Mouse (Mus musculus): ENCODE data around the gene Itpkc. TPM values are rescaled to one million over a fixed set of nuclear protein-coding genes. Genes with fewer than 3 reads are reported as not detected.
A peak's percentile ranks its signal among the peaks of the same experiment; 100 is the strongest.

Itpkc gene
- polyA plus RNA-seq, 1 experiment from 2014 or later: 3.2 TPM

GRCm38 (mm10) chr7:27232781-27233281 is 4.4 kb upstream of the Itpkc start, which contains the start of gene Coq8b:
Coq8b (plus strand) TSS chr7:27233023.
- under 1% methylated on average over 25 of the region's 25 CpGs for WGBS (ENCODE audit: insufficient replicate concordance)
- H3K4me2 ChIP-seq: peak within 1 kb of the TSS; percentile 68
- no peaks in the 10 kb centered on the region for H3K9me3 ChIP-seq (replicated peaks; ENCODE audit: control insufficient read depth, low read length)
- H3K4me1 ChIP-seq (ENCODE audit: control insufficient read depth, insufficient read depth, low read length): peaks cover 5% of the 10 kb centered on the region
- H3K9ac ChIP-seq (ENCODE audit: low read depth, low read length): peak within 1 kb of the TSS; percentile 65
- no peaks in the 10 kb centered on the region for H3K36me3 ChIP-seq (ENCODE audit: control insufficient read depth, insufficient read depth, low read length)
- peak within 1 kb of the TSS; percentile 62 for H3K27ac ChIP-seq (ENCODE audit: low read depth, low read length)
- ATAC-seq (replicated peaks; ENCODE audit: insufficient number of reproducible peaks, low FRiP score, low TSS enrichment): peak; percentile 88
- no peaks in the 10 kb centered on the region for H3K27me3 ChIP-seq (ENCODE audit: control insufficient read depth, insufficient read depth, low read length)
- peak within 1 kb of the TSS; percentile 58 for H3K4me3 ChIP-seq (ENCODE audit: low read depth, low read length)

GRCm38 (mm10) chr7:27231693-27232331 is 3.4 kb upstream of the Itpkc start:
- no peaks in the 10 kb centered on the region for H3K36me3 ChIP-seq (ENCODE audit: control insufficient read depth, insufficient read depth, low read length)
- H3K27me3 ChIP-seq (ENCODE audit: control insufficient read depth, insufficient read depth, low read length): no peaks in the 10 kb centered on the region
- H3K27ac ChIP-seq (ENCODE audit: low read depth, low read length): no peak overlapping the region
- peaks cover 14% of the 10 kb centered on the region for H3K4me1 ChIP-seq (ENCODE audit: control insufficient read depth, insufficient read depth, low read length)
- no peak overlapping the region for H3K4me2 ChIP-seq
- H3K4me3 ChIP-seq (ENCODE audit: low read depth, low read length): no peak overlapping the region
- no peaks in the 10 kb centered on the region for H3K9me3 ChIP-seq (replicated peaks; ENCODE audit: control insufficient read depth, low read length)
- ATAC-seq (replicated peaks; ENCODE audit: insufficient number of reproducible peaks, low FRiP score, low TSS enrichment): no peak
- 64% methylated on average over 7 of the region's 7 CpGs for WGBS (ENCODE audit: insufficient replicate concordance)
- no peak overlapping the region for H3K9ac ChIP-seq (ENCODE audit: low read depth, low read length)

GRCm38 (mm10) chr7:27230781-27231180 is 2.3 kb upstream of the Itpkc start:
- H3K36me3 ChIP-seq (ENCODE audit: control insufficient read depth, insufficient read depth, low read length): no peaks in the 10 kb centered on the region
- H3K27me3 ChIP-seq (ENCODE audit: control insufficient read depth, insufficient read depth, low read length): no peaks in the 10 kb centered on the region
- H3K4me3 ChIP-seq (ENCODE audit: low read depth, low read length): no peak overlapping the region
- H3K4me2 ChIP-seq: no peak overlapping the region
- 74% methylated on average over 4 of the region's 4 CpGs for WGBS (ENCODE audit: insufficient replicate concordance)
- H3K4me1 ChIP-seq (ENCODE audit: control insufficient read depth, insufficient read depth, low read length): peaks cover 24% of the 10 kb centered on the region
- H3K9me3 ChIP-seq (replicated peaks; ENCODE audit: control insufficient read depth, low read length): no peaks in the 10 kb centered on the region
- H3K27ac ChIP-seq (ENCODE audit: low read depth, low read length): no peak overlapping the region
- no peak for ATAC-seq (replicated peaks; ENCODE audit: insufficient number of reproducible peaks, low FRiP score, low TSS enrichment)
- no peak overlapping the region for H3K9ac ChIP-seq (ENCODE audit: low read depth, low read length)

GRCm38 (mm10) chr7:27228865-27229264 is 404 bp upstream of the Itpkc start:
- Histone ChIP-seq H3K9me3 (replicated peaks; ENCODE audit: control insufficient read depth, low read length) (no peaks in the 10 kb centered on the region), H3K4me2 (peak overlapping the region; percentile 75), H3K4me1 (ENCODE audit: control insufficient read depth, insufficient read depth, low read length) (peaks cover 33% of the 10 kb centered on the region), H3K27ac (ENCODE audit: low read depth, low read length) (peak overlapping the region; percentile 81), H3K36me3 (ENCODE audit: control insufficient read depth, insufficient read depth, low read length) (no peaks in the 10 kb centered on the region; the same call in 1 of the 2 replicates), H3K27me3 (ENCODE audit: control insufficient read depth, insufficient read depth, low read length) (no peaks in the 10 kb centered on the region), H3K9ac (ENCODE audit: low read depth, low read length) (peak overlapping the region; percentile 82), H3K4me3 (ENCODE audit: low read depth, low read length) (peak overlapping the region; percentile 69)
- 20% methylated on average over 6 of the region's 6 CpGs for WGBS (ENCODE audit: insufficient replicate concordance)
- no peak for ATAC-seq (replicated peaks; ENCODE audit: insufficient number of reproducible peaks, low FRiP score, low TSS enrichment)

GRCm38 (mm10) chr7:27227676-27228075 is 785 bp downstream of the Itpkc start:
- peaks cover 28% of the 10 kb centered on the region; the same call in 1 of the 2 replicates for H3K4me1 ChIP-seq (ENCODE audit: control insufficient read depth, insufficient read depth, low read length)
- H3K27ac ChIP-seq (ENCODE audit: low read depth, low read length): no peak overlapping the region; the same call in 1 of the 2 replicates
- H3K36me3 ChIP-seq (ENCODE audit: control insufficient read depth, insufficient read depth, low read length): no peaks in the 10 kb centered on the region; the same call in none of the 2 replicates
- H3K4me3 ChIP-seq (ENCODE audit: low read depth, low read length): peak overlapping the region; percentile 69
- 2% methylated on average over 10 of the region's 10 CpGs for WGBS (ENCODE audit: insufficient replicate concordance)
- H3K9me3 ChIP-seq (replicated peaks; ENCODE audit: control insufficient read depth, low read length): no peaks in the 10 kb centered on the region
- H3K4me2 ChIP-seq: peak overlapping the region; percentile 75
- H3K9ac ChIP-seq (ENCODE audit: low read depth, low read length): peak overlapping the region; percentile 82
- no peaks in the 10 kb centered on the region for H3K27me3 ChIP-seq (ENCODE audit: control insufficient read depth, insufficient read depth, low read length)
- ATAC-seq (replicated peaks; ENCODE audit: insufficient number of reproducible peaks, low FRiP score, low TSS enrichment): no peak

GRCm38 (mm10) chr7:27227276-27227675 is 1.2 kb downstream of the Itpkc start:
- WGBS (ENCODE audit: insufficient replicate concordance): 34% methylated on average over 9 of the region's 9 CpGs
- H3K9ac ChIP-seq (ENCODE audit: low read depth, low read length): peak overlapping the region; percentile 82
- peak overlapping the region; percentile 75 for H3K4me2 ChIP-seq
- ATAC-seq (replicated peaks; ENCODE audit: insufficient number of reproducible peaks, low FRiP score, low TSS enrichment): no peak
- H3K27me3 ChIP-seq (ENCODE audit: control insufficient read depth, insufficient read depth, low read length): no peaks in the 10 kb centered on the region
- H3K27ac ChIP-seq (ENCODE audit: low read depth, low read length): no peak overlapping the region
- peak overlapping the region; percentile 69 for H3K4me3 ChIP-seq (ENCODE audit: low read depth, low read length)
- H3K4me1 ChIP-seq (ENCODE audit: control insufficient read depth, insufficient read depth, low read length): peaks cover 28% of the 10 kb centered on the region; the same call in 1 of the 2 replicates
- no peaks in the 10 kb centered on the region; the same call in none of the 2 replicates for H3K36me3 ChIP-seq (ENCODE audit: control insufficient read depth, insufficient read depth, low read length)
- H3K9me3 ChIP-seq (replicated peaks; ENCODE audit: control insufficient read depth, low read length): no peaks in the 10 kb centered on the region

GRCm38 (mm10) chr7:27224877-27225575 is 3.4 kb downstream of the Itpkc start:
- peak overlapping the region; percentile 4; the same call in 1 of the 2 replicates for H3K4me2 ChIP-seq
- ATAC-seq (replicated peaks; ENCODE audit: insufficient number of reproducible peaks, low FRiP score, low TSS enrichment): no peak
- no peak overlapping the region for H3K4me3 ChIP-seq (ENCODE audit: low read depth, low read length)
- 82% methylated on average over 11 of the region's 11 CpGs for WGBS (ENCODE audit: insufficient replicate concordance)
- no peaks in the 10 kb centered on the region; the same call in none of the 2 replicates for H3K36me3 ChIP-seq (ENCODE audit: control insufficient read depth, insufficient read depth, low read length)
- H3K27ac ChIP-seq (ENCODE audit: low read depth, low read length): no peak overlapping the region
- no peaks in the 10 kb centered on the region for H3K27me3 ChIP-seq (ENCODE audit: control insufficient read depth, insufficient read depth, low read length)
- H3K9me3 ChIP-seq (replicated peaks; ENCODE audit: control insufficient read depth, low read length): no peaks in the 10 kb centered on the region
- H3K4me1 ChIP-seq (ENCODE audit: control insufficient read depth, insufficient read depth, low read length): peaks cover 28% of the 10 kb centered on the region; the same call in 1 of the 2 replicates
- 0 out of 2 replicates have a peak overlapping the region, but pooled peaks have one; percentile 7 for H3K9ac ChIP-seq (ENCODE audit: low read depth, low read length)

GRCm38 (mm10) chr7:27222538-27222937 is 5.9 kb downstream of the Itpkc start:
- Histone ChIP-seq H3K27ac (ENCODE audit: low read depth, low read length) (no peak overlapping the region), H3K4me3 (ENCODE audit: low read depth, low read length) (no peak overlapping the region), H3K9ac (ENCODE audit: low read depth, low read length) (no peak overlapping the region), H3K9me3 (replicated peaks; ENCODE audit: control insufficient read depth, low read length) (no peaks in the 10 kb centered on the region), H3K4me2 (no peak overlapping the region), H3K36me3 (ENCODE audit: control insufficient read depth, insufficient read depth, low read length) (no peaks in the 10 kb centered on the region; the same call in none of the 2 replicates), H3K4me1 (ENCODE audit: control insufficient read depth, insufficient read depth, low read length) (peaks cover 26% of the 10 kb centered on the region; the same call in 1 of the 2 replicates), H3K27me3 (ENCODE audit: control insufficient read depth, insufficient read depth, low read length) (no peaks in the 10 kb centered on the region)
- WGBS (ENCODE audit: insufficient replicate concordance): 59% methylated on average over 1 of the region's 1 CpGs
- ATAC-seq (replicated peaks; ENCODE audit: insufficient number of reproducible peaks, low FRiP score, low TSS enrichment): no peak

All from heart, embryonic 11.5 days (tissue).